In the genomic region with DNA sequence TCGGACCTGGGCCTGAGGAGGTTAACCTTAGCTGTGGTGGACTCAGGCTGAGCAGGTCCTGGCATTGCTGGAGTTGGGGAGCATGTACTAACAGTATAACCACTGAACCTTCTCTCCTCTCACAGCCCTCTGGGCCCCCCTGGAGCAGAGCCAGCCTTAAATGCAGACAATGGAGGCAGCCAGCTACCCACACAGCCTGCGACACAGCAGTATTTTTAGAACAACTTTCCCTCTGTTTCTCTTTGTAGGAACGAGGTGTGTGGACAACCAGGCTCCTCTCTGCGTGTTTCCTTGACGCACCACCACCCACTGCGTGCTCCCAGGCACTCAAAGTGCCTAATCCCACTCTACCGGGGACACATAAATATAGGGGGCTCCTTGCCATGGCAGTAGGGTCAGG, we compare ENCODE assay signal across 20 mouse cellular contexts.
DNase-seq lines count a peak whose midpoint lies in the region; ATAC-seq and TF ChIP-seq lines count a peak whose summit lies in the region.
"Had no signal": no experiment of that assay in that cellular context is flagged by ENCODE, and none has a peak within 500 bp of the region (broad histone marks: within the 10 kb centered on the region; RNA-seq: fewer than 3 reads in every experiment).

No protein-coding gene starts in this region.

- peak overlapping the region; percentile 70 for H3K27ac ChIP-seq in heart, embryonic 12.5 days (ENCODE audit: poor library complexity, severe bottlenecking)
- H3K27ac ChIP-seq in heart, adult 2 months, result no peak overlapping the region
- no peak overlapping the region for H3K27ac ChIP-seq in intestine, postnatal 0 days (ENCODE audit: low read depth, low read length)
- H3K27ac ChIP-seq: embryonic facial prominence, embryonic 10.5 days; forebrain, embryonic 12.5 days; hindbrain, embryonic 12.5 days; midbrain, embryonic 13.5 days had no signal

- H3K4me2 ChIP-seq in heart, embryonic 12.5 days, result 0 out of 2 replicates have a peak overlapping the region, but pooled peaks have one; percentile 1
- H3K4me2 ChIP-seq in intestine, postnatal 0 days (replicated peaks; ENCODE audit: low read depth), result no peak overlapping the region
- H3K4me2 ChIP-seq: forebrain, embryonic 12.5 days; hindbrain, embryonic 12.5 days; midbrain, embryonic 13.5 days had no signal

- no peaks in the 10 kb centered on the region for H3K9me3 ChIP-seq in heart, embryonic 12.5 days (replicated peaks)
- H3K9me3 ChIP-seq in intestine, postnatal 0 days (ENCODE audit: control insufficient read depth), result no peaks in the 10 kb centered on the region
- H3K9me3 ChIP-seq: embryonic facial prominence, embryonic 10.5 days; forebrain, embryonic 12.5 days; hindbrain, embryonic 12.5 days; midbrain, embryonic 13.5 days had no signal

- intact Hi-C loops in heart, adult 2 months (cut with DNase I), result no loop called here

- 41% methylated on average over 7 of the region's 7 CpGs for WGBS in heart, embryonic 12.5 days
- WGBS in heart, adult 2 months, result 50% methylated on average over 7 of the region's 7 CpGs
- WGBS in intestine, postnatal 0 days, result 64% methylated on average over 7 of the region's 7 CpGs

- TF ChIP-seq EP300 in heart, adult 2 months (IDR thresholded peaks at IDR 0.05; ENCODE audit: insufficient read depth, low read depth, low read length), result no peak

- DNase-seq in heart, adult 2 months, result no peak
- peak; percentile 76 for DNase-seq in brain, adult 2 months (ENCODE audit: low read depth, low spot score)
- DNase-seq in frontal cortex, postnatal 36 days (ENCODE audit: low spot score in 2 of 2), result peak; percentile 47 to 52
- DNase-seq in right cerebral cortex, postnatal 10 days (ENCODE audit: low spot score in 2 of 2), result peak; percentile 52 to 58
- DNase-seq: adrenal gland, postnatal 25 days; cerebellum, adult 2 months; cerebellum, postnatal 36 days; gastrocnemius, postnatal 36 days; kidney, adult 8-10 months; kidney, postnatal 14 days; liver had no signal

- H3K79me2 ChIP-seq in heart, adult 2 months (replicated peaks; ENCODE audit: control insufficient read depth, insufficient read depth, low read length), result no peaks in the 10 kb centered on the region

- no peak for ATAC-seq in heart, embryonic 12.5 days (ENCODE audit: insufficient number of reproducible peaks, low FRiP score)
- no peak for ATAC-seq in CD4-positive, CD25-positive, alpha-beta regulatory T cell, adult 4 months
- no peak for ATAC-seq in intestine, postnatal 0 days
- ATAC-seq: inflammation-experienced regulatory T-cells, adult 6 months; lung, postnatal 0 days; midbrain, embryonic 13.5 days had no signal

- H3K4me1 ChIP-seq in heart, embryonic 12.5 days (replicated peaks), result peaks cover 40% of the 10 kb centered on the region
- no peaks in the 10 kb centered on the region for H3K4me1 ChIP-seq in heart, adult 2 months (ENCODE audit: control insufficient read depth, insufficient read depth, low read length)
- no peaks in the 10 kb centered on the region for H3K4me1 ChIP-seq in intestine, postnatal 0 days (replicated peaks; ENCODE audit: control insufficient read depth, insufficient read depth, low read length)
- H3K4me1 ChIP-seq: embryonic facial prominence, embryonic 10.5 days; forebrain, embryonic 12.5 days had no signal

- H3K27me3 ChIP-seq in heart, embryonic 12.5 days (replicated peaks), result 0 out of 2 replicates have a peak, but pooled peaks cover 7% of the 10 kb centered on the region
- no peaks in the 10 kb centered on the region for H3K27me3 ChIP-seq in heart, adult 2 months (ENCODE audit: control insufficient read depth, insufficient read depth, low read length)
- no peaks in the 10 kb centered on the region for H3K27me3 ChIP-seq in intestine, postnatal 0 days (replicated peaks; ENCODE audit: control insufficient read depth, insufficient read depth, low read length)

- no peak for TF ChIP-seq CTCF in heart, adult 2 months (IDR thresholded peaks at IDR 0.05)
- TF ChIP-seq CTCF in intestine, postnatal 0 days (IDR thresholded peaks at IDR 0.05; ENCODE audit: low read depth), result no peak

- no peak overlapping the region for H3K4me3 ChIP-seq in heart, embryonic 12.5 days
- H3K4me3 ChIP-seq in heart, adult 2 months, result no peak overlapping the region
- no peak overlapping the region for H3K4me3 ChIP-seq in intestine, postnatal 0 days (ENCODE audit: low read depth, low read length)
- H3K4me3 ChIP-seq: embryonic facial prominence, embryonic 10.5 days; forebrain, embryonic 12.5 days; hindbrain, embryonic 12.5 days; midbrain, embryonic 13.5 days had no signal

- H3K36me3 ChIP-seq in heart, embryonic 12.5 days, result no peaks in the 10 kb centered on the region
- no peaks in the 10 kb centered on the region for H3K36me3 ChIP-seq in heart, adult 2 months (ENCODE audit: control insufficient read depth, insufficient read depth, low read length)
- H3K36me3 ChIP-seq in intestine, postnatal 0 days (ENCODE audit: control insufficient read depth, insufficient read depth), result no peaks in the 10 kb centered on the region
- H3K36me3 ChIP-seq: embryonic facial prominence, embryonic 10.5 days; forebrain, embryonic 12.5 days; hindbrain, embryonic 12.5 days; midbrain, embryonic 13.5 days had no signal

- TF ChIP-seq POLR2A in heart, adult 2 months (IDR thresholded peaks at IDR 0.05; ENCODE audit: insufficient read depth, low read depth, low read length), result no peak

- no peak overlapping the region for H3K9ac ChIP-seq in heart, embryonic 12.5 days
- no peak overlapping the region for H3K9ac ChIP-seq in heart, adult 2 months (ENCODE audit: low read depth, low read length)
- H3K9ac ChIP-seq in intestine, postnatal 0 days (ENCODE audit: low read depth, low read length), result no peak overlapping the region
- H3K9ac ChIP-seq: forebrain, embryonic 12.5 days; hindbrain, embryonic 12.5 days; midbrain, embryonic 13.5 days had no signal

Comparison
In these comparisons a context has a peak if more than half of its experiments do, and no peak if none do; other contexts are left out.
1. DNase-seq: peak in brain, adult 2 months (single experiment), frontal cortex, postnatal 36 days (2 of 2) and right cerebral cortex, postnatal 10 days (2 of 2); none in heart, adult 2 months (0 of 2).